Mouse (Mus musculus) MEL (cell line): ENCODE measurements at regions not wholly inside any gene's neighbourhood (a gene's known extent, or its start where the extent isn't known, plus 50 kb on each side); places are given as distances from the start of the nearest gene placed in this dataset.

Experiments
- DNase-seq: peaks from one replicate; pipeline ENCODE4 v3.0.0; 2011; ENCODE audit warnings: low read depth, low spot score
- H3K27ac ChIP-seq: 2 replicates; pipeline ENCODE4 v1.5.1; 2012; ENCODE audit warnings: low read depth, mild to moderate bottlenecking, control low read depth, low read length, moderate library complexity; ENCODE audit not compliant: control insufficient read depth
- H3K27me3 ChIP-seq, 2 experiments: fragments of 150-350 bp in 1 of 2; sonication (generic) in 1 of 2; 2 replicates each; pipeline ENCODE4 v1.6.1; 2012; ENCODE audit warnings: low read length in 2 of 2, mild to moderate bottlenecking in 2 of 2, improper control_type of control experiment in 1 of 2, moderate library complexity in 1 of 2; ENCODE audit not compliant: insufficient read depth in 2 of 2, control insufficient read depth in 1 of 2
- H3K36me3 ChIP-seq, 2 experiments: 2 replicates each; pipeline ENCODE4 v1.6.1; 2012 to 2014; ENCODE audit warnings: low read length in 2 of 2, improper control_type of control experiment in 1 of 2, inconsistent platforms in 1 of 2, mild to moderate bottlenecking in 1 of 2; ENCODE audit not compliant: insufficient read depth in 2 of 2, control insufficient read depth in 1 of 2
- H3K4me1 ChIP-seq, 2 experiments: fragments of 150-350 bp in 1 of 2; sonication (generic) in 1 of 2; 2 replicates each; pipeline ENCODE4 v1.6.1; 2012; ENCODE audit warnings: low read length in 2 of 2, improper control_type of control experiment in 1 of 2, mild to moderate bottlenecking in 1 of 2; ENCODE audit not compliant: insufficient read depth in 2 of 2, control insufficient read depth in 1 of 2
- H3K4me3 ChIP-seq, 2 experiments: fragments of 150-350 bp in 1 of 2; sonication (generic) in 1 of 2; 2 replicates each; pipeline ENCODE4 v1.5.1; 2012; ENCODE audit warnings: low read depth in 2 of 2, low read length in 2 of 2, mild to moderate bottlenecking in 2 of 2, moderate library complexity in 2 of 2, control low read depth in 1 of 2, improper control_type of control experiment in 1 of 2; ENCODE audit not compliant: control insufficient read depth in 1 of 2, insufficient read depth in 1 of 2
- H3K79me2 ChIP-seq: 2 replicates; pipeline ENCODE4 v1.6.1; 2012; ENCODE audit warnings: mild to moderate bottlenecking, low read length, moderate library complexity; ENCODE audit not compliant: control insufficient read depth, poor library complexity, insufficient read depth
- H3K9ac ChIP-seq: 2 replicates; pipeline ENCODE4 v1.6.1; 2012; ENCODE audit warnings: low read depth, mild to moderate bottlenecking, control low read depth, low read length, moderate library complexity; ENCODE audit not compliant: control insufficient read depth, poor library complexity, severe bottlenecking
- H3K9me3 ChIP-seq: fragments of 150-350 bp; sonication (generic); replicated peaks from 2 replicates; pipeline ENCODE4 v1.6.1; 2012; ENCODE audit warnings: mild to moderate bottlenecking, low read length, improper control_type of control experiment, moderate library complexity; ENCODE audit not compliant: insufficient read depth
- BHLHE40 ChIP-seq: IDR thresholded peaks from 2 replicates; pipeline ENCODE4 v1.6.1; 2012; ENCODE audit warnings: low read depth, mild to moderate bottlenecking, inconsistent platforms, low read length, improper control_type of control experiment, borderline replicate concordance
- CTCF ChIP-seq, 3 experiments: IDR thresholded peaks in 2 of 3; conservative IDR thresholded peaks in 1 of 3; 2 replicates each; pipeline ENCODE4 v1.5.1; 2011 to 2012; ENCODE audit warnings: low read length in 3 of 3, low read depth in 2 of 3, mild to moderate bottlenecking in 2 of 3, improper control_type of control experiment in 1 of 3, inconsistent platforms in 1 of 3, mixed read lengths in 1 of 3, moderate library complexity in 1 of 3; ENCODE audit not compliant: control insufficient read depth in 1 of 3, insufficient read depth in 1 of 3, poor library complexity in 1 of 3, severe bottlenecking in 1 of 3
- GABPA ChIP-seq: IDR thresholded peaks from 2 replicates; pipeline ENCODE4 v1.6.1; 2012; ENCODE audit warnings: low read depth, mild to moderate bottlenecking, inconsistent platforms, low read length, improper control_type of control experiment, moderate library complexity
- NELFE ChIP-seq: IDR thresholded peaks from 2 replicates; pipeline ENCODE4 v1.6.1; 2011; ENCODE audit warnings: low read depth, low read length, improper control_type of control experiment
- NRF1 ChIP-seq: IDR thresholded peaks from 2 replicates; pipeline ENCODE4 v1.6.1; 2014; ENCODE audit warnings: low read depth, mild to moderate bottlenecking, inconsistent platforms, low read length, improper control_type of control experiment, moderate library complexity; ENCODE audit not compliant: poor library complexity, insufficient read depth, severe bottlenecking
- POLR2A ChIP-seq, 2 experiments: IDR thresholded peaks; 2 replicates each; pipeline ENCODE4 v1.6.1; 2011 to 2012; ENCODE audit warnings: low read length in 2 of 2, mild to moderate bottlenecking in 2 of 2, control low read depth in 1 of 2, improper control_type of control experiment in 1 of 2, low read depth in 1 of 2, moderate library complexity in 1 of 2; ENCODE audit not compliant: control insufficient read depth in 1 of 2, insufficient read depth in 1 of 2, poor library complexity in 1 of 2
- POLR2AphosphoS5 ChIP-seq: IDR thresholded peaks from 2 replicates; pipeline ENCODE4 v1.6.1; 2012; ENCODE audit warnings: low read depth, borderline replicate concordance, mild to moderate bottlenecking, inconsistent platforms, low read length, moderate library complexity, mixed read lengths
- RAD21 ChIP-seq: IDR thresholded peaks from 2 replicates; pipeline ENCODE4 v1.6.1; 2011; ENCODE audit warnings: mild to moderate bottlenecking, low read depth, low read length, improper control_type of control experiment
- RCOR1 ChIP-seq: IDR thresholded peaks from 2 replicates; pipeline ENCODE4 v1.6.1; 2012; ENCODE audit warnings: low read depth, mild to moderate bottlenecking, inconsistent platforms, low read length, improper control_type of control experiment

- Histone ChIP-seq H3K36me3 (no peaks in the 10 kb centered on the region), H3K79me2 (no peaks in the 10 kb centered on the region), H3K4me3 (no peak overlapping the region), H3K4me1 (no peaks in the 10 kb centered on the region; a peak in 1 of 4 replicates), H3K27ac (no peak overlapping the region), H3K9ac (no peak overlapping the region), H3K27me3 (no peaks in the 10 kb centered on the region), H3K9me3 (no peaks in the 10 kb centered on the region)
- TF ChIP-seq RCOR1 (peak; percentile 49), GABPA (no peak)
- peak; percentile 21 for DNase-seq
Measured at GRCm38 (mm10) chr5:148729541-148729940, 177.0 kb upstream of the Ubl3 start.

- Histone ChIP-seq H3K36me3 (peaks cover 0 to 3% of the 10 kb centered on the region in 2 experiments; a peak in 2 of 4 replicates), H3K4me3 (no peak overlapping the region), H3K9ac (no peak overlapping the region), H3K27ac (no peak overlapping the region), H3K79me2 (no peaks in the 10 kb centered on the region), H3K4me1 (peaks cover 0 to 7% of the 10 kb centered on the region in 2 experiments; a peak in 2 of 4 replicates)
- DNase-seq: no peak
- no peak for TF ChIP-seq NELFE
- no peak for TF ChIP-seq POLR2A (IDR thresholded peaks at IDR 0.05; ENCODE audit: control insufficient read depth in 1 of 2, insufficient read depth in 1 of 2, low read depth in 1 of 2, low read length in 2 of 2, poor library complexity in 1 of 2)
- TF ChIP-seq NRF1: no peak
- TF ChIP-seq BHLHE40: no peak
- TF ChIP-seq CTCF (IDR thresholded peaks at IDR 0.05 in 2 of 3, conservative IDR thresholded peaks at IDR 0.05 in 1 of 3; ENCODE audit: control insufficient read depth in 1 of 3, insufficient read depth in 1 of 3, low read depth in 2 of 3, low read length in 3 of 3, poor library complexity in 1 of 3, severe bottlenecking in 1 of 3): no peak
- TF ChIP-seq RCOR1: no peak
- no peak for TF ChIP-seq RAD21
- TF ChIP-seq, all 39 proteins: peak for 0
- Histone ChIP-seq H3K27me3 (no peaks in the 10 kb centered on the region), H3K9me3 (no peaks in the 10 kb centered on the region)
Measured at GRCm38 (mm10) chr5:148728492-148728891, 175.9 kb upstream of the Ubl3 start.

GRCm38 (mm10) chr5:148726442-148726841 lies 173.9 kb upstream of the Ubl3 start:
- no peaks in the 10 kb centered on the region for H3K9me3 ChIP-seq
- H3K27ac ChIP-seq: no peak overlapping the region
- no peak overlapping the region for H3K9ac ChIP-seq
- no peak for TF ChIP-seq POLR2AphosphoS5
- TF ChIP-seq RAD21: peak; percentile 2; the same call in 1 of the 2 replicates
- TF ChIP-seq CTCF (IDR thresholded peaks at IDR 0.05 in 2 of 3, conservative IDR thresholded peaks at IDR 0.05 in 1 of 3; ENCODE audit: control insufficient read depth in 1 of 3, insufficient read depth in 1 of 3, low read depth in 2 of 3, low read length in 3 of 3, poor library complexity in 1 of 3, severe bottlenecking in 1 of 3): peak; percentile 28 to 48 (median 31); a peak in 4 of 6 replicates
- no peak overlapping the region for H3K4me3 ChIP-seq
- no peak for DNase-seq
- H3K27me3 ChIP-seq: no peaks in the 10 kb centered on the region
- H3K36me3 ChIP-seq: peaks cover 0 to 3% of the 10 kb centered on the region in 2 experiments; a peak in 2 of 4 replicates
- no peaks in the 10 kb centered on the region for H3K79me2 ChIP-seq
- peaks cover 0 to 10% of the 10 kb centered on the region in 2 experiments; a peak in 2 of 4 replicates for H3K4me1 ChIP-seq
